Mouse (Mus musculus): ENCODE data around the gene Gnao1. TPM values are rescaled to one million over a fixed set of nuclear protein-coding genes. Genes with fewer than 3 reads are reported as not detected.

Gnao1 gene
- polyA plus RNA-seq, 1 experiment from 2014 or later, result 0.74 TPM

- WGBS (ENCODE audit: insufficient replicate concordance), result 78% methylated on average over 2 of the region's 2 CpGs
- no peak overlapping the region for H3K4me2 ChIP-seq
- H3K27me3 ChIP-seq, result no peaks in the 10 kb centered on the region
- 0 out of 2 replicates have a peak, but pooled peaks have one; percentile 10 for ATAC-seq (ENCODE audit: insufficient read depth)
- H3K9me3 ChIP-seq (replicated peaks), result no peaks in the 10 kb centered on the region
- no peak overlapping the region for H3K9ac ChIP-seq
- no peak overlapping the region for H3K4me3 ChIP-seq (replicated peaks)
- H3K36me3 ChIP-seq (replicated peaks), result peaks cover 97% of the 10 kb centered on the region
- H3K27ac ChIP-seq (replicated peaks), result peak overlapping the region; percentile 38
- peaks cover 6% of the 10 kb centered on the region; the same call in 1 of the 2 replicates for H3K4me1 ChIP-seq (replicated peaks)
Measured at GRCm38 (mm10) chr8:93975358-93975757, 165.6 kb downstream of the Gnao1 start.

GRCm38 (mm10) chr8:93976446-93977211 is 166.9 kb downstream of the Gnao1 start:
- peaks cover 97% of the 10 kb centered on the region for H3K36me3 ChIP-seq (replicated peaks)
- H3K4me1 ChIP-seq (replicated peaks), result peaks cover 6% of the 10 kb centered on the region; the same call in 1 of the 2 replicates
- H3K4me2 ChIP-seq, result no peak overlapping the region
- no peak overlapping the region for H3K4me3 ChIP-seq (replicated peaks)
- H3K27ac ChIP-seq (replicated peaks), result no peak overlapping the region
- WGBS (ENCODE audit: insufficient replicate concordance), result 83% methylated on average over 6 of the region's 6 CpGs
- ATAC-seq (ENCODE audit: insufficient read depth), result no peak
- no peak overlapping the region for H3K9ac ChIP-seq
- no peaks in the 10 kb centered on the region for H3K27me3 ChIP-seq
- no peaks in the 10 kb centered on the region for H3K9me3 ChIP-seq (replicated peaks)

DNA sequence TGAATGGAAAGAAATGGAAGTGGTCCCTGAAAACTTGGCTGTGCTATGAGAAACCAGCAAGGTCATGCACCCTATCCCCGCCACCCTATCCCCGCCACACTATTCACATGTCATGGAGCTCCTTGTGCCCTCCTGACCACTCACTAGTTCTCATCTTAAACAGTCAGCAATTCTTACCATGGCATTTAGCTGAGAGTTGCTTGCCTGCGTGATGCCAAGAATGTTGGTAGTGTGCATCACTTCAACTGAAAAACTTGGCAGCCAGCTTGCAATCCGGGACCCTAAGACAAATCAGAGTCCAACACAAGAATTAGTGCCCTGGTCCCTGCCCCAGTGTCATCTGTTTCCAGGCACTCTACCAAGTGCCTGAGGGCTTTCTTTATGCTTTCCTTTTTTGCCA is 170.4 kb downstream of the Gnao1 start:
- Histone ChIP-seq H3K27me3 (no peaks in the 10 kb centered on the region), H3K4me2 (no peak overlapping the region), H3K9ac (no peak overlapping the region), H3K4me3 (replicated peaks) (no peak overlapping the region), H3K4me1 (replicated peaks) (no peaks in the 10 kb centered on the region), H3K36me3 (replicated peaks) (peaks cover 99% of the 10 kb centered on the region), H3K27ac (replicated peaks) (no peak overlapping the region), H3K9me3 (replicated peaks) (no peaks in the 10 kb centered on the region)
- 91% methylated on average over 4 of the region's 4 CpGs for WGBS (ENCODE audit: insufficient replicate concordance)
- no peak for ATAC-seq (ENCODE audit: insufficient read depth)

- no peaks in the 10 kb centered on the region for H3K4me1 ChIP-seq (replicated peaks)
- no peak for ATAC-seq (ENCODE audit: insufficient read depth)
- H3K36me3 ChIP-seq (replicated peaks), result peaks cover 97% of the 10 kb centered on the region
Measured at GRCm38 (mm10) chr8:93981679-93982215, 172.0 kb downstream of the Gnao1 start.

DNA sequence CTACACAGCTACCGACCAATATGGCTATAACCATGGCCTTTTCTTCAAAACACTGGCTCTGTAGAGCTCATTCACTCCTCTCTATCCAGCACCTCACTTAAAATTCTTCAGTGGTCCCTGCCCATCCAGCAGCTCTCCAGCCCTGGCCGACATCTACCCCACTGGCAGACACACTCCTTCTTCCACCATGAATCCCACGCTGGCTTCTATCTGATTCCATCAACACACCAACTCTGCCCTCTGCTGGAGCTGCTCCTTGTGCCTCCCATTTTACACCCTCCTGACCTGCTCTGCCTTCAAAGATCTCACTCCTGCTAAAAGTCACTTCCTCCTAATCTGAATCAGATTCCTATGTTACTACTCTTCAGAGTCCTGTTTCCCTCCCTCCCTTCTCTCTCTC is 174.1 kb downstream of the Gnao1 start:
- Histone ChIP-seq H3K9ac (no peak overlapping the region), H3K9me3 (replicated peaks) (no peaks in the 10 kb centered on the region), H3K36me3 (replicated peaks) (peaks cover 94% of the 10 kb centered on the region), H3K4me3 (replicated peaks) (no peak overlapping the region), H3K4me2 (no peak overlapping the region), H3K27ac (replicated peaks) (no peak overlapping the region), H3K4me1 (replicated peaks) (no peaks in the 10 kb centered on the region), H3K27me3 (no peaks in the 10 kb centered on the region)
- 76% methylated on average over 3 of the region's 3 CpGs for WGBS (ENCODE audit: insufficient replicate concordance)
- ATAC-seq (ENCODE audit: insufficient read depth), result no peak

More at GRCm38 (mm10) chr8:93981679-93982215, 172.0 kb downstream of the Gnao1 start:
- no peaks in the 10 kb centered on the region for H3K27me3 ChIP-seq
- no peak overlapping the region for H3K4me3 ChIP-seq (replicated peaks)
- no peaks in the 10 kb centered on the region for H3K9me3 ChIP-seq (replicated peaks)
- 85% methylated on average over 5 of the region's 5 CpGs for WGBS (ENCODE audit: insufficient replicate concordance)
- no peak overlapping the region for H3K4me2 ChIP-seq
- H3K9ac ChIP-seq, result no peak overlapping the region
- no peak overlapping the region for H3K27ac ChIP-seq (replicated peaks)

DNA sequence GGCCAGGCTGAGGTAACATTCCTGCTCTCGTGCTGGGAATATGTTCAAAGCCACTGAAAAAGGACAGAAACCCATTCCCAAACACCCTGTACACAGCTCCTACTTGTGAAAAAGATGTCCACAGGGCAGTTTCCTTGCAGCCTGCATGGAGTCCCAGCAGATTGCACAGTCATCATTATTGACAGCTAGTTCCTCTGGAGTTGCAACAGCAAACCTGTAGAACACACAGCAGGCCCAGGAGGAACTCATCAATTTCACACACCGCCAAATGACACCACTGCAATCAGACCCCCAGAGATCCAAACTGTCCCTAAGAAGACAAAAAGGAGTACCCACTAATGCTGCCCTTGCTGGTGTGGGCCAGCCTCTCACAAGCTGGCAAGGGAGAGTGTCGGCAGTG is 175.0 kb downstream of the Gnao1 start:
- ATAC-seq (ENCODE audit: insufficient read depth), result no peak
- H3K36me3 ChIP-seq (replicated peaks), result peaks cover 90% of the 10 kb centered on the region
- 77% methylated on average over 3 of the region's 3 CpGs for WGBS (ENCODE audit: insufficient replicate concordance)

GRCm38 (mm10) chr8:93989739-93990138 is 180.0 kb downstream of the Gnao1 start:
- ATAC-seq (ENCODE audit: insufficient read depth), result no peak

More for the DNA sequence above, 175.0 kb downstream of the Gnao1 start:
- Histone ChIP-seq H3K9me3 (replicated peaks) (no peaks in the 10 kb centered on the region), H3K27ac (replicated peaks) (no peak overlapping the region), H3K4me3 (replicated peaks) (no peak overlapping the region), H3K4me1 (replicated peaks) (no peaks in the 10 kb centered on the region), H3K4me2 (no peak overlapping the region), H3K27me3 (no peaks in the 10 kb centered on the region), H3K9ac (no peak overlapping the region)

DNA sequence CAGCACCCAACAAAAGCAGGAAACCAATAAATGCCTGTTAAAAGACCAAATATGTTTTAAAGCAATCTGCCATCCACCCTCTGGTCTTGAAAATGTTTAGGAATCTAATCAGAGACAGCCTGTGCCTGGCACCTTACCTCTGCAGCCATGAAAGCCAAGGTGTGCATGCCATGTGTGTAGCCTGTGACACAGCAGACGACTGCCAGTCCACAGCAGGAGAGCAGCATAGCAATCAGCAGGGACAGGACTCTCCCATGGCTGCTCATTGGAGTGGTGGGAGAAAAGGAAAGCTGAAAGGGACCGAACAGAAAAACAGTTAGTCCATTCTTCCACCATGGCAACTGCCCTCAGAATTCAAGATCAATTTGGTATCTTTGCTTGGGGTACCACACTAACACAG is 189.2 kb downstream of the Gnao1 start:
- no peak overlapping the region for H3K9ac ChIP-seq
- no peak overlapping the region for H3K4me3 ChIP-seq (replicated peaks)
- H3K4me2 ChIP-seq, result no peak overlapping the region
- 88% methylated on average over 2 of the region's 2 CpGs for WGBS (ENCODE audit: insufficient replicate concordance)
- H3K9me3 ChIP-seq (replicated peaks), result no peaks in the 10 kb centered on the region
- ATAC-seq (ENCODE audit: insufficient read depth), result no peak
- no peaks in the 10 kb centered on the region for H3K4me1 ChIP-seq (replicated peaks)
- peaks cover 68% of the 10 kb centered on the region for H3K36me3 ChIP-seq (replicated peaks)
- no peaks in the 10 kb centered on the region for H3K27me3 ChIP-seq
- no peak overlapping the region for H3K27ac ChIP-seq (replicated peaks)

More at GRCm38 (mm10) chr8:93989739-93990138, 180.0 kb downstream of the Gnao1 start:
- H3K27ac ChIP-seq (replicated peaks), result no peak overlapping the region
- H3K4me3 ChIP-seq (replicated peaks), result no peak overlapping the region
- no peak overlapping the region for H3K4me2 ChIP-seq
- 84% methylated on average over 4 of the region's 4 CpGs for WGBS (ENCODE audit: insufficient replicate concordance)
- no peak overlapping the region for H3K9ac ChIP-seq
- 0 out of 2 replicates have a peak, but pooled peaks cover 8% of the 10 kb centered on the region for H3K9me3 ChIP-seq (replicated peaks)
- no peaks in the 10 kb centered on the region for H3K27me3 ChIP-seq
- peaks cover 70% of the 10 kb centered on the region for H3K36me3 ChIP-seq (replicated peaks)
- no peaks in the 10 kb centered on the region for H3K4me1 ChIP-seq (replicated peaks)

- peaks cover 10% of the 10 kb centered on the region for H3K4me1 ChIP-seq (replicated peaks)
- 92% methylated on average over 9 of the region's 9 CpGs for WGBS (ENCODE audit: insufficient replicate concordance)
- ATAC-seq (ENCODE audit: insufficient read depth), result no peak
Measured at GRCm38 (mm10) chr8:94004139-94004538, 194.4 kb downstream of the Gnao1 start.

DNA sequence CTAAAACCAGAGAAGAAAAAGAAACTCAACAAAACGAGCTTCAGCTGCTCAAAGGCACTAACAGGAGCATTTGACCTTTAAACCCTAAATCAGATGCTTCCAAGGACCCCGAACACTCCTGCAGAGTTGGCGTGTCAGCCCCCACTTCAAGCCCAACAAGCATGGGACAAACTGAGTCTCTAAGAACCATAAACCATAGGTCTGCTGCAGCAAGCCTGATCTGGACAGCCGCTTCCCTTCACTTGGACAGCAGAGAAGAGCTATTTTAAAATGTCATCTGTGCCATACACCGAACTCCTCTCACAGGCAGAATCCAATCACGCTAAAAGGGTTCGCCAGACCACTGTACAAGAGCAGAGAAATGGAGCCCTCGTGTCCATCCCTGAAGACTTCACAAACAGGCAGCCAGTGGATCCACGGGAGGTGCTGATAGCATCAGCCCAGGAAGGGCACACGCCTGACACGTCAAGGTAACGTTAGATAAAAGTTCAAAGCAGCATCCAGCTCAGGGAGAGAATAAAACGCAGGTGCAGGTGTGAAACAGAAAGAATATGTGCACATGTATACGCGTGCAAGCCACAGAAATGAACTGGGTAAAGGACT is 199.6 kb downstream of the Gnao1 start:
- 48% methylated on average over 15 of the region's 15 CpGs for WGBS (ENCODE audit: insufficient replicate concordance)
- no peak for ATAC-seq (ENCODE audit: insufficient read depth)
- H3K27ac ChIP-seq (replicated peaks), result peak overlapping the region; percentile 97

More at GRCm38 (mm10) chr8:94004139-94004538, 194.4 kb downstream of the Gnao1 start:
- H3K9me3 ChIP-seq (replicated peaks), result no peaks in the 10 kb centered on the region
- H3K9ac ChIP-seq, result no peak overlapping the region
- H3K36me3 ChIP-seq (replicated peaks), result peaks cover 70% of the 10 kb centered on the region
- no peak overlapping the region for H3K4me2 ChIP-seq
- no peak overlapping the region for H3K27ac ChIP-seq (replicated peaks)
- H3K4me3 ChIP-seq (replicated peaks), result no peak overlapping the region
- H3K27me3 ChIP-seq, result no peaks in the 10 kb centered on the region

DNA sequence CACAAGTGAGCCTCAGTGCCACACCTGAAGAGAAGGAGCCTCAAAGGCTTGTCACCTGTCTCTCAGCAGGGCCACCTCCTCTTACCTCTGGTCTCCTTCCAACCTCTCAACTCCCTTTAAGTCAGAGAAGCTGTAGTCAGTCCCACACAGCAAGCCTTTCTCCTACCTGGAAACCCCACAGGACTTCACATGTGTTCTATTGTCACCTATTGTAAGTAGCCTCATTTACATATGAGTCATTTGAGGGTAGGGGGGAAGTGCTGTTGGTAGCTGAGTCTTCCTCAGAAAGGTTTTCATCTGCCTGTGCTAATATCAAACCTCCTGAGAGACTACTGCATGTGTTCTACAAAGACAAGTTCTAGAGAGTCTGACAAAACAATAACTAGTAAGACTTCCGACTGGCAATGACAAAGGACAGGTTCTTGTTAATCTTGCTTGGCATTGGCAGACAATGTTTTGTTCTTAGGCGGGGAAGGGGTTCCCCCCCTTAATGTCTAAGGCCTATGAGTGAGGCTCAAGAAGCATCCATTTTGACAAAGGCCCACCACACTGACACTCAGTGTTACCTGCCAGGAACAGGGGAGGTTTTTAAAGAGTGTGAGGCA is 200.4 kb downstream of the Gnao1 start:
- no peak for ATAC-seq (ENCODE audit: insufficient read depth)
- Histone ChIP-seq H3K27me3 (no peaks in the 10 kb centered on the region), H3K27ac (replicated peaks) (peak overlapping the region; percentile 97), H3K4me3 (replicated peaks) (peak overlapping the region; percentile 88), H3K4me1 (replicated peaks) (peaks cover 52% of the 10 kb centered on the region), H3K36me3 (replicated peaks) (peaks cover 25% of the 10 kb centered on the region), H3K9ac (peak overlapping the region; percentile 52), H3K9me3 (replicated peaks) (no peaks in the 10 kb centered on the region), H3K4me2 (peak overlapping the region; percentile 98)
- WGBS (ENCODE audit: insufficient replicate concordance), result 39% methylated on average over 2 of the region's 2 CpGs

More for the DNA sequence above, 199.6 kb downstream of the Gnao1 start:
- peak overlapping the region; percentile 52; the same call in 1 of the 2 replicates for H3K9ac ChIP-seq
- peak overlapping the region; percentile 98 for H3K4me2 ChIP-seq
- H3K27me3 ChIP-seq, result no peaks in the 10 kb centered on the region
- H3K36me3 ChIP-seq (replicated peaks), result peaks cover 28% of the 10 kb centered on the region
- peaks cover 47% of the 10 kb centered on the region for H3K4me1 ChIP-seq (replicated peaks)
- no peaks in the 10 kb centered on the region for H3K9me3 ChIP-seq (replicated peaks)
- H3K4me3 ChIP-seq (replicated peaks), result peak overlapping the region; percentile 88

Measured in liver, embryonic 15.5 days (tissue).